Mouse (Mus musculus): ENCODE data around the gene Ces2e. TPM values are rescaled to one million over a fixed set of nuclear protein-coding genes. Genes with fewer than 3 reads are reported as not detected.

Gene Ces2e
- polyA plus RNA-seq, 1 experiment from 2014 or later = not detected

DNA sequence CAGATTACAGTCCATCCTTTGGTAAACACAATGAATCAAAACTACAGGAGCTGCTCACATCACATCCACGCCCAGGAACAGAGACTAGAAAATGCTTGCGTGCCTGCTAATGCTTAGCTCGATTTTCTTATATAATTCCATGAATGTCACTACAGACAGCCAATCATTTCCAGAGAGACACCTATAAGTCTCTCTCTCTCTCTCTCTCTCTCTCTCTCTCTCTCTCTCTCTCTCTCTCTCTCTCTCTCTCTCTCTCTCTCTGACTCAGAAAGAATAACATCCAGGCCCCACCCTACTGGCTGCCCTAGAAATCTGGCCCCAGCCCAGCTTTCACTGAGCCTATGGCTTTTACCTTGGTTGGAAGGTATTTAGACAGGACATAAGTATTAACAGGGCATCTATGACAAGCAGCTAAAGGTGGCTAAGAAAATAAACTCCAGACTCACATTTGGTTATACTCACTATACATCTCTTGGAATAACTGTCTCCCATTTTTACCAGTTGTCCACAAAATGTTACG lies 37.4 kb downstream of the Ces2e start:
- H3K4me1 ChIP-seq = no peaks in the 10 kb centered on the region
- no peak overlapping the region for H3K4me3 ChIP-seq
- H3K27me3 ChIP-seq = no peaks in the 10 kb centered on the region
- no peaks in the 10 kb centered on the region for H3K9me3 ChIP-seq (replicated peaks)
- H3K27ac ChIP-seq = no peak overlapping the region
- H3K9ac ChIP-seq = no peak overlapping the region
- H3K36me3 ChIP-seq = no peaks in the 10 kb centered on the region
- WGBS = 87% methylated on average over 4 of the region's 4 CpGs
- no peak overlapping the region for H3K4me2 ChIP-seq (replicated peaks)
- no peak for ATAC-seq (ENCODE audit: low FRiP score)

DNA sequence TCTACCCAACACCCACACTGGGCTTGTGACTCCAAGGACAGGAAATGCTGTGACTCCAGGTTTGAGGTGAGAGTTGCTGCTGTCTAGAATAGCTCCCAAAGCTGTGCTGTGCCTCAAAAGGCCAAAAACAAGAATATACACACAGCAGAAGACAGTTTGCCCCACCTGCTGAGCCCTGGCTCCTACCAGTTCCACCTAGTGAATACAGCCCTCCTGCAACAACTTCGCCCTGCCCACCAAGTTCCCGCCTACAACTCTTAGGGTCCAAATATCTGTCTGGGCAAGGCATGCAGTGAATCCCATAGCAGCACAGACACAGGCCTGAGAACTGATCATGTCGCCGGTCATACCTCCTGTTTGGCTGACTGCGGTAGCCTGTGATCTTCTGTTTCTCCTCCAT lies 58.1 kb downstream of the Ces2e start:
- Histone ChIP-seq H3K9ac (no peak overlapping the region), H3K27ac (no peak overlapping the region), H3K4me3 (no peak overlapping the region), H3K9me3 (replicated peaks) (peaks cover 12% of the 10 kb centered on the region; the same call in 1 of the 2 replicates), H3K27me3 (no peaks in the 10 kb centered on the region), H3K4me2 (replicated peaks) (no peak overlapping the region), H3K36me3 (no peaks in the 10 kb centered on the region), H3K4me1 (no peaks in the 10 kb centered on the region)
- ATAC-seq (ENCODE audit: low FRiP score) = no peak
- 90% methylated on average over 5 of the region's 5 CpGs for WGBS

Other genes with a start within 250 kb of the Ces2e start
- gene Ces2a, start 192.3 kb upstream of the Ces2e start, polyA plus RNA-seq (2016; fragmentation: Nextera tagmentation; extraction: Ambion mirVana) = not detected in 2 replicates
- gene Ces2b, start 94.7 kb upstream of the Ces2e start, polyA plus RNA-seq (2016; fragmentation: Nextera tagmentation; extraction: Ambion mirVana) = 0.10 and 0.38 TPM in 2 replicates
- gene Ces2c, start 79.2 kb upstream of the Ces2e start, polyA plus RNA-seq (2016; fragmentation: Nextera tagmentation; extraction: Ambion mirVana) = not detected in 2 replicates
- gene Ces2f, start 21.1 kb downstream of the Ces2e start, polyA plus RNA-seq (2016; fragmentation: Nextera tagmentation; extraction: Ambion mirVana) = not detected in 2 replicates
- not detected in 2 replicates for gene Ces2g, start 35.5 kb downstream of the Ces2e start, polyA plus RNA-seq (2016; fragmentation: Nextera tagmentation; extraction: Ambion mirVana)
- gene Ces2h, start 74.6 kb downstream of the Ces2e start, polyA plus RNA-seq (2016; fragmentation: Nextera tagmentation; extraction: Ambion mirVana) = not detected in 2 replicates
- not detected in 2 replicates for gene Ces3a, start 122.3 kb downstream of the Ces2e start, polyA plus RNA-seq (2016; fragmentation: Nextera tagmentation; extraction: Ambion mirVana)
- gene Ces3b, start 157.5 kb downstream of the Ces2e start, polyA plus RNA-seq (2016; fragmentation: Nextera tagmentation; extraction: Ambion mirVana) = not detected in 2 replicates
- gene Ces4a, start 205.5 kb downstream of the Ces2e start, polyA plus RNA-seq (2016; fragmentation: Nextera tagmentation; extraction: Ambion mirVana) = not detected in 2 replicates
- gene Cbfb, start 244.4 kb downstream of the Ces2e start, polyA plus RNA-seq (2016; fragmentation: Nextera tagmentation; extraction: Ambion mirVana) = 66.2 and 72.5 TPM in 2 replicates

All from hindbrain, embryonic 12.5 days (tissue).